Mouse (Mus musculus) hindbrain, embryonic 16.5 days (tissue): Measurements from ENCODE around the gene Gm28551. TPM values are rescaled to one million over a fixed set of nuclear protein-coding genes. Genes with fewer than 3 reads are reported as not detected.
A peak's percentile ranks its signal among the peaks of the same experiment; 100 is the strongest.
"Not testable (repeated sequence)": the region's sequence is repeated elsewhere in the genome, so short reads cannot be mapped to it uniquely, and the experiment has no call there.

ENCODE experiments used
- ATAC-seq: fragments of 200-750 bp; cut with Nextera tagmentation; 2 replicates; pipeline ENCODE4 v1.8.0; 2017; ENCODE audit warnings: moderate TSS enrichment, moderate library complexity
- H3K27ac ChIP-seq: fragments of 300-500 bp; sonication (generic); 2 replicates; pipeline ENCODE4 v1.5.1; 2014; ENCODE audit warnings: low read depth, mild to moderate bottlenecking, control low read depth, low read length, moderate library complexity
- H3K27me3 ChIP-seq: fragments of 300-500 bp; sonication (generic); replicated peaks from 2 replicates; pipeline ENCODE4 v1.6.1; 2014; ENCODE audit warnings: low read length; ENCODE audit not compliant: control insufficient read depth, insufficient read depth
- H3K36me3 ChIP-seq: fragments of 300-500 bp; sonication (generic); 2 replicates; pipeline ENCODE4 v1.6.1; 2014; ENCODE audit warnings: mild to moderate bottlenecking, low read length, moderate library complexity, mixed read lengths; ENCODE audit not compliant: control insufficient read depth, insufficient read depth
- H3K4me1 ChIP-seq: fragments of 300-500 bp; sonication (generic); 2 replicates; pipeline ENCODE4 v1.6.1; 2014; ENCODE audit warnings: low read depth, low read length; ENCODE audit not compliant: control insufficient read depth, insufficient read depth
- H3K4me2 ChIP-seq: fragments of 300-500 bp; sonication (generic); 2 replicates; pipeline ENCODE4 v1.6.1; 2014; ENCODE audit warnings: mild to moderate bottlenecking, low read length, control low read depth, moderate library complexity
- H3K4me3 ChIP-seq: fragments of 300-500 bp; sonication (generic); 2 replicates; pipeline ENCODE4 v1.5.1; 2014; ENCODE audit warnings: mild to moderate bottlenecking, low read length, control low read depth, moderate library complexity
- H3K9ac ChIP-seq: fragments of 300-500 bp; sonication (generic); 2 replicates; pipeline ENCODE4 v1.6.1; 2014; ENCODE audit warnings: low read depth, mild to moderate bottlenecking, control low read depth, low read length, moderate library complexity
- H3K9me3 ChIP-seq: fragments of 300-500 bp; sonication (generic); 2 replicates; pipeline ENCODE4 v1.6.1; 2014; ENCODE audit warnings: mild to moderate bottlenecking, low read length, moderate library complexity; ENCODE audit not compliant: control insufficient read depth
- WGBS: fragments of 180-500 bp; shearing (Covaris S2); extraction: QIAGEN DNeasy Blood & Tissue Kit; methylation state at CpG from one replicate; pipeline ENCODE4 v1.1.7; 2014; 5-methylcytosine and 5-hydroxymethylcytosine counted together
- polyA plus RNA-seq: library from polyadenylated mRNA; unstranded; fragments of >200 nt; fragmentation: Nextera tagmentation; extraction: Ambion mirVana; gene quantifications from 2 replicates; pipeline ENCODE4 v1.2.1, GENCODE M21; 2015

The Gm28551 gene
- polyA plus RNA-seq, result 2.2 TPM in 2 replicates

DNA sequence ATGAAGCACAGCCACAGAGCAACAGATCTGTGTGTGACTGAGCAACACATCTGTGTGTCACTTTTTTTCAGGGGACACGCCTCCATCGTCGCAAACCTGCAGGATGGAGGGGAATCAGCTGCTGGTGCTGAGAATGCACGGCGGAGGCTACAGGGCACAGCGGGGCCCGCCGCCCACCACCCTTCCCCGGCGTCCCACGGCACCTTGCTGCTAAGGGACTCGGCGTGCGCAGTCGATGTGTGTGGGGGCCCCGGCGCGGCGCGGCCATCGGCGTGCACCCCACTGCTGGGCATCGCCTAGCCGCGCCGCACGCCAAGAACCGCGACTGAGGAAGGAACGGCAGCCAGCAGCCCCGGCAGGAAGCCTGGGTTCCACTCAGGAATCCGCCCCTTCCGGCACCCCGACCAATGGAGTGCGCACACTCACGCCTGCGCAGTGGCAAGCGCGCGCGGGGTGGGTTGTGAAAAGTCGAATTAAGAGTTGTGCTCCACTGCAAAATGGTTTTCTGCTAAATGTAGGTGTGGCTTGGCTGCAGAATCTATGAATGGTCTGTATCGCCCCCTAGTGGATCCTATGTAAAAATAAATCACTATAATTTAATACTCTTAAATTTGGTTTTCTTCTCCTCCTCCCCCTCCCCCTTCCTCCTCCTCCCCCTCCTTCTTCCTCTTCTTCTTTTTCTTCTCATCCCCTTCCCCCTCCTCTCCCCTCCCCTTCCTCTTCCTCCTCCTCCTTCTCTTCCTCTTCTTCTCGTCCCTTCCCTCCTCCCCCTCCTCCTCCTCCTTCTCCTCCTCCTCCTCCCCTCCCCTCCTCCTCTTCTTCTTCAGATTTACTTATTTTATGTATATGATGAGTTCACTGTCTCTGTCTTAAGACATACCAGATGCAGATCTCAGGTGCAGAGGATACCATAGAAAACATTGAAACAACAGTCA is at the start of gene Gm28551, which contains the start of the genes Asdurf and Asnsd1:
Gene Gm28551 (minus strand): TSS at position 341 of the 935 bp plus-strand sequence.
Gene Asdurf (minus strand): TSS at position 293 of the 935 bp plus-strand sequence.
Gene Asnsd1 (minus strand): TSS at position 426 of the 935 bp plus-strand sequence.
- peak; percentile 100 for ATAC-seq
- peak within 1 kb of the TSS; percentile 77 for H3K4me3 ChIP-seq

DNA sequence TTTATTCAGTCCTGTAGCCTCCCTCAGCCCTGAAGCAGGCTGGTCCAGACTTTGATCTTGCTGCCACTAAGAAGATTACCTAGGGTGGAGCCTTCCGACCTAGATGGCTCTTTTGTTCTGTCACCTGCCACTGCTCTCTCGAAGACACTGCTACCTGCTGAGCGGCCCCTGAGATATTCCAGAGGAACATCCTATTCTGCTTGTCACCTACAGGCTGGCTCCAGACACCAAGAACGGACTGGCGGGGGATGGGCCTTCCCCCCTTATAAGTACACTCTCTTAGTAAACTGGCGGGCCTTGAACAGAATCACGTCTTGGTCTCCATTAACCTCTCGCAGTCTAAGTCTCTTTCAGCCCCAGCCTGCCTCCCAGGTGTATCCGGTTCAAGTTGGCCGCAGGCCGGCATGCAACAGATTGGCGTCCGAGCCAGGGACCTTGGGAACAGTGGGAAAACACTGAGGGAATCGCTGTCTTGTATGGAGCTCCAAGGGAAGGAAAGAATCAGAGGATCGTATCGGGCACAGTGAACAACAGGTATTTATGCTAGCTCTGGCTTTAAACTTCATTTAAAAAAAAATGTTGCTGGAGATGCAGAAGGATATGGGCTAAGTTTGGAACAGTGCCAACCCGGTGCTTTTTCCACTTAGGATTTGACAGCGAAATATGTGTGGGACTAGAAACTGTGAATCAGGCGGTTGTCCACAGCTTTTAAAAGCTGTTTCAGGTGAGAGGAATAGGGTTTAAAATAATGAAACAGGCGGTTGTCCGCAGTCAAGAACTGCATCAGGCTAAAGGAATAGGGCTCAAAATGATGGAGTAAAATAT is 41.7 kb upstream of the Gm28551 start:
- H3K27ac ChIP-seq, ATAC-seq, H3K27me3 ChIP-seq, H3K4me3 ChIP-seq, H3K9ac ChIP-seq, H3K36me3 ChIP-seq, H3K4me1 ChIP-seq, H3K9me3 ChIP-seq: not testable (repeated sequence)
- WGBS, result 35% methylated on average over 21 of the region's 21 CpGs
- peak overlapping the region; percentile 38 for H3K4me2 ChIP-seq

More for the DNA sequence above, at the start of gene Gm28551, which contains the start of the genes Asdurf and Asnsd1:
- H3K4me1 ChIP-seq, result peaks cover 6% of the 10 kb centered on the region
- peaks cover 7% of the 10 kb centered on the region for H3K36me3 ChIP-seq
- no peaks in the 10 kb centered on the region for H3K27me3 ChIP-seq
- under 1% methylated on average over 41 of the region's 44 CpGs for WGBS
- H3K9ac ChIP-seq, result peak within 1 kb of the TSS; percentile 93
- H3K9me3 ChIP-seq, result no peaks in the 10 kb centered on the region
- peak within 1 kb of the TSS; percentile 90 for H3K27ac ChIP-seq
- peak within 1 kb of the TSS; percentile 58 for H3K4me2 ChIP-seq

DNA sequence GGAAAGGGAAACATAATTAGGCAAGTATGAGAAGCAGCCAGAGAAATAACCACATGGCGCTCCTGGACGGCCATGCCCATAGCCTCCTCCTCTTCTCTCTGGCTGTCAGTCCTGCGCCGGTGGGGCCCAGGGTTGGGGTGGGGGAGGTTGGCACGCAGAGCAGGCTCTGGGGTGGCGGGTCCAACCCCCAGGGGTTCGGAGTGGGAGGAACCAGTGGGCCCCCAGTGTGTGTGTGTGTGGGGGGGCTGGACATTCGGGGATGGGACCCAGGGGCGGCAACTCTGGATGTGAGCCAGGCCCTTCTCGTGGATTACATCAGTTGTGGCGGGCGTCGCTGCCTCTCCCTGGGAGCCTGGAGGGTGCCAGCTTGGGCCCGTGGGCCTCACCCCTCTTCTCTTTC is 36.3 kb upstream of the Gm28551 start:
- Histone ChIP-seq H3K4me3 (no peak overlapping the region), H3K27me3 (no peaks in the 10 kb centered on the region), H3K9me3 (no peaks in the 10 kb centered on the region; the same call in 1 of the 2 replicates), H3K4me1 (no peaks in the 10 kb centered on the region), H3K9ac (no peak overlapping the region), H3K27ac (no peak overlapping the region), H3K4me2 (no peak overlapping the region), H3K36me3 (no peaks in the 10 kb centered on the region)
- WGBS, result 96% methylated on average over 7 of the region's 14 CpGs
- ATAC-seq, result no peak

DNA sequence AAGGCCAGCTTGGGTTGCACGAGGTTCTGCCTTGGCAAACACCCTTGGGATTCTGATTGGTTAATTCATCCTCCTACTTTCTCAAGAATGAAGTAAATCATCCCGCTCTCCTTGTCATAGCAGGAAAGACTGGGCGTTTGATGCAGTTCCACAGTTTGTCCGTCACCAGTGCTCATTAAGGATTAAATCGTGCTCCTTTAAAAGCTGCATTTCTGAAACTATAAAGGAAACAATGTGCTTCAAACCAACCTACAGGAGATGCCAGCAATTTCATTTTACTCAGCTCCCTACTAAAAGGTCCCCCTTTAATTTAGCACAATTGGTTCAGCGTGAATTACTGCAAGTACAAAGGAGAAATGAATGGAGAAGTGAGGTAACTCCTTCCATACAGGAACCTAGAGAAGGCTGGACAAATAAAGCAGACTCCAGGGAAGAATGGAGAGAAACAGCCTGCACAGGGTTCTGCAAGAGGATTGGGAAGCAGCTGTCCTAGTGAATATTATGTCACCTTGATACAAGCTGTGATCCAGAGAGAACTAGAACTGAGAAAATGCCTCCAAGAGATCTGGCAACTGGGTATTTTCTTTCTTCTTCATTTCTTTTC is 31.7 kb upstream of the Gm28551 start:
- no peak overlapping the region for H3K4me3 ChIP-seq
- no peaks in the 10 kb centered on the region for H3K4me1 ChIP-seq
- WGBS, result 74% methylated on average over 6 of the region's 6 CpGs
- H3K27ac ChIP-seq, result no peak overlapping the region
- no peaks in the 10 kb centered on the region; the same call in 1 of the 2 replicates for H3K9me3 ChIP-seq
- ATAC-seq, result no peak
- no peak overlapping the region for H3K9ac ChIP-seq
- no peaks in the 10 kb centered on the region for H3K27me3 ChIP-seq
- no peak overlapping the region for H3K4me2 ChIP-seq
- H3K36me3 ChIP-seq, result no peaks in the 10 kb centered on the region

DNA sequence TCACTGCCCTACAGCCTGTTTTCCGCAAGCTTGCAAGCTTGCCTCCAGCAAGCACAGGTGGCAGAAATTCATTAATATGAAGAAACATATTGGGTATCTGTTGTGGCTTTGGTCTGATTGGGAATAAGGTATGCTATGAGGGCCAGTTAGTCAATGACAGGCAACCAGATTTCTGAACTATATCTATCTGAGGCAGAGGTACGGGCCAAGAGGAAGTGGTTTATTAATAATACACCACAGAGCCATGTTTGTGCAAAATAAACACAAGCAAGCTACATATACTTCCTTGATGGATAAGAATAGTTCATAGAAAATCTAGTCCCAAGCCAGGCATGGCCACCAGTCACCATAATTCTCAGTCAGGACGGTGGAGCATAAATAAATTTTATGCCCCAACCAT is 25.3 kb upstream of the Gm28551 start:
- no peak for ATAC-seq
- 76% methylated on average over 3 of the region's 3 CpGs for WGBS

DNA sequence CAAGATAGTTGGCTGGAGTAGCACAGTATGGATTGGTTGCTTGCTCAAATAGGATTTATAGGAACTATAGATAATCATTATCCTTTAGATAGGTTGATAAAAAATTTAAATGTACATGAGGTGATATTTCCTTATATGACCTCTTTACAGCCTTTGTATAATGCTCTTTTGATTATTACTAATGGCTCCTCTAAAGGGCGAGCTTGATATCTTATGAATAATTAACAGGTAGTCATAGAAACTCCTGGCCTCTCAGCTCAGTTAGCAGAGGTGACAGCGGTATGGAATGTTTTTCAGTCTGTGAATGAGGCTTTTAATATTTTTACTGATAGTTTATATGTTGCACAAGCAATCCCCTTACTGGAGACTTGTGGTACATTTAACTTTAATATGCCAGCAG is 23.5 kb upstream of the Gm28551 start:
- not testable (repeated sequence) for H3K27ac ChIP-seq, H3K4me3 ChIP-seq, H3K4me2 ChIP-seq, H3K9me3 ChIP-seq, ATAC-seq, H3K4me1 ChIP-seq, H3K36me3 ChIP-seq, H3K9ac ChIP-seq, H3K27me3 ChIP-seq
- WGBS, result 79% methylated on average over 2 of the region's 2 CpGs

More for the DNA sequence above, 25.3 kb upstream of the Gm28551 start:
- H3K4me2 ChIP-seq, result no peak overlapping the region
- H3K27ac ChIP-seq, result no peak overlapping the region
- no peak overlapping the region for H3K9ac ChIP-seq
- H3K4me1 ChIP-seq, result no peaks in the 10 kb centered on the region
- no peaks in the 10 kb centered on the region for H3K9me3 ChIP-seq
- H3K36me3 ChIP-seq, result no peaks in the 10 kb centered on the region
- H3K4me3 ChIP-seq, result no peak overlapping the region
- H3K27me3 ChIP-seq, result no peaks in the 10 kb centered on the region

DNA sequence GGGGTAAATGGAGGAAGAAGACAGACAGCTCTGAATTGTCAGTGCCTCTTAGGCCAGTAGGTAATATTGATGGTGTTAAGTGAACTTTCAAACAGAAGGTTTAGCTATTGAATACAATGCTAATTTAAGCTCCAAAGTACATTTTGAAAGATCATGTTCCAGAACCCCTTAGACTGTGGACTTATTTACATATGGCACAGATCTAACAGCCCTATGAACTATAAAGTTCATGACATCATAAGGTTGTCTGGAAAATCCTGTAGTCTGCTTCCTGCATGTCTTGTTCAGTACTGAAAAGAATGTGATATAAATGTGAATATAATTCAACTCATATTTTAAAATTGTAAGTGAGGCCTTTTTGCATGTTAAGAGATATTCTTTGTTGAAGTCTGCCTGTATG is 6.5 kb upstream of the Gm28551 start:
- Histone ChIP-seq H3K9ac (no peak overlapping the region), H3K9me3 (no peaks in the 10 kb centered on the region), H3K36me3 (no peaks in the 10 kb centered on the region), H3K27ac (no peak overlapping the region), H3K4me3 (no peak overlapping the region), H3K4me2 (no peak overlapping the region), H3K27me3 (no peaks in the 10 kb centered on the region), H3K4me1 (no peaks in the 10 kb centered on the region)
- no peak for ATAC-seq

DNA sequence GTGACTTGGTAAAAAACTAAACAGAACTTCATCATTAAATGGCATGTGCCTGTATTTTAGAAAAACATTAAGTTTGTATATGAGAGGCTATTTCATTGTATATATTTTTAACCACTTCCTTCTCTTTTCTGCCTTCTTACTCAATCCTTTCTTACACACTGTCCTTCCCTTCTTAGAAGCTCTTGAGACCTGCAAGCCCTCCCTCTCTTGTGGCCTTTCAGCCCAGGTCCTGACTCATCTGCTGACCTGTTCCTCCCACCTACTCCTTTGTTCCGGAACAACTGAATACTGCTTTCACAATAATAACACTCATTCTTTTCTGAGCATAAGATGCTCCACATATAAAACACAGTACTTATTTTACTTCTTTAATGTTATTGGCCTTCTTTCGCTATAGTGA is 11.4 kb downstream of the Gm28551 start:
- Histone ChIP-seq H3K4me2 (no peak overlapping the region), H3K9ac (no peak overlapping the region), H3K4me1 (no peaks in the 10 kb centered on the region), H3K27ac (no peak overlapping the region), H3K36me3 (peaks cover 33% of the 10 kb centered on the region), H3K27me3 (no peaks in the 10 kb centered on the region), H3K4me3 (no peak overlapping the region), H3K9me3 (peaks cover 15% of the 10 kb centered on the region)
- WGBS, result 98% methylated on average over 2 of the region's 2 CpGs
- ATAC-seq, result no peak
